Mouse (Mus musculus) heart, postnatal 14 days (tissue): ENCODE measurements around the gene Gm21783. TPM values are rescaled to one million over a fixed set of nuclear protein-coding genes. Genes with fewer than 3 reads are reported as not detected.
"Not testable (repeated sequence)": the region's sequence is repeated elsewhere in the genome, so short reads cannot be mapped to it uniquely, and the experiment has no call there.

ENCODE experiments used
- DNase-seq, 2 experiments: peaks; one replicate each; pipeline ENCODE4 v3.0.0; 2021 to 2022
- intact Hi-C: fragments of 180-260 bp; cut with DNase I; formaldehyde crosslinking; loops from one replicate; pipeline ENCODE4 v1.15.1; 2025
- long read RNA-seq, 2 experiments: library from polyadenylated mRNA; stranded (forward); transcript quantifications; one replicate each; pipeline ENCODE4 v2.0.0; 2021
- total RNA-seq, 2 experiments: library from RNA; stranded (reverse); gene quantifications; 2 replicates each; pipeline ENCODE4 v1.2.3; 2021

The Gm21783 gene
- not detected for total RNA-seq
- long read RNA-seq, experiment 1 = 0 reads
- long read RNA-seq, experiment 2 = 0 reads

- intact Hi-C loops, DNase-seq: not testable (repeated sequence)
These were observed at the start of gene Gm21783 for GRCm38 (mm10) chrY:44981163-44981562. Gene Gm21783 (minus strand): TSS chrY:44981263.
